In genomic region chr12:45075631-45076030, GRCm38 (mm10) we compare ENCODE assay signal across 9 mouse cellular contexts. TPM values are rescaled to one million over a fixed set of nuclear protein-coding genes. Genes with fewer than 3 reads are reported as not detected.
DNase-seq lines count a peak whose midpoint lies in the region; ATAC-seq and TF ChIP-seq lines count a peak whose summit lies in the region.
"Had no signal": no experiment of that assay in that cellular context is flagged by ENCODE, and none has a peak within 500 bp of the region (broad histone marks: within the 10 kb centered on the region; RNA-seq: fewer than 3 reads in every experiment).

No protein-coding gene starts in this region.

- peaks cover 28% of the 10 kb centered on the region for H3K4me1 ChIP-seq in lung, embryonic 15.5 days
- peaks cover 9% of the 10 kb centered on the region for H3K4me1 ChIP-seq in limb, embryonic 14.5 days (ENCODE audit: control insufficient read depth, insufficient read depth, low read length)
- peaks cover 27% of the 10 kb centered on the region for H3K4me1 ChIP-seq in neural tube, embryonic 15.5 days

- H3K4me3 ChIP-seq in gastrocnemius, adult 2 months, result peak overlapping the region; percentile 94
- no peak overlapping the region; the same call in 1 of the 2 replicates for H3K4me3 ChIP-seq in lung, embryonic 15.5 days
- H3K4me3 ChIP-seq in limb, embryonic 14.5 days (replicated peaks; ENCODE audit: low read length), result peak overlapping the region; percentile 76; the same call in 1 of the 2 replicates
- H3K4me3 ChIP-seq in neural tube, embryonic 15.5 days (replicated peaks), result no peak overlapping the region

- no peak overlapping the region for H3K9ac ChIP-seq in lung, embryonic 15.5 days
- H3K9ac ChIP-seq in limb, embryonic 14.5 days (ENCODE audit: low read depth, low read length, severe bottlenecking), result no peak overlapping the region
- H3K9ac ChIP-seq in neural tube, embryonic 15.5 days (replicated peaks), result no peak overlapping the region

- no peaks in the 10 kb centered on the region for H3K9me3 ChIP-seq in lung, embryonic 15.5 days
- no peaks in the 10 kb centered on the region for H3K9me3 ChIP-seq in limb, embryonic 14.5 days (ENCODE audit: control insufficient read depth, low read length)
- no peaks in the 10 kb centered on the region for H3K9me3 ChIP-seq in neural tube, embryonic 15.5 days (replicated peaks)

- ATAC-seq in lung, embryonic 15.5 days (ENCODE audit: borderline replicate concordance, extremely low read depth, low FRiP score, low TSS enrichment), result no peak
- ATAC-seq in limb, embryonic 14.5 days (ENCODE audit: low FRiP score, low read depth), result no peak
- ATAC-seq in neural tube, embryonic 15.5 days (ENCODE audit: low FRiP score), result no peak

- peak overlapping the region; percentile 96 for H3K4me2 ChIP-seq in lung, embryonic 15.5 days
- peak overlapping the region; percentile 93 for H3K4me2 ChIP-seq in limb, embryonic 14.5 days (replicated peaks; ENCODE audit: low read depth, low read length, severe bottlenecking)
- peak overlapping the region; percentile 99 for H3K4me2 ChIP-seq in neural tube, embryonic 15.5 days

- WGBS in lung, embryonic 15.5 days, result 36% methylated on average over 11 of the region's 11 CpGs
- 77% methylated on average over 11 of the region's 11 CpGs for WGBS in limb, embryonic 14.5 days
- 81% methylated on average over 11 of the region's 11 CpGs for WGBS in neural tube, embryonic 15.5 days

- H3K27ac ChIP-seq in gastrocnemius, adult 2 months, result peak overlapping the region; percentile 88
- no peak overlapping the region for H3K27ac ChIP-seq in lung, embryonic 15.5 days
- no peak overlapping the region for H3K27ac ChIP-seq in limb, embryonic 14.5 days (replicated peaks; ENCODE audit: low read depth, low read length)
- no peak overlapping the region for H3K27ac ChIP-seq in neural tube, embryonic 15.5 days (replicated peaks)

- no peak for TF ChIP-seq CTCF in gastrocnemius, adult 2 months (IDR thresholded peaks at IDR 0.05)

- intact Hi-C loops in gastrocnemius, adult 2 months (cut with DNase I), result loop anchor here (5.0 kb wide), 1 partner anchor 82 kb away; no protein-coding TSS in a partner anchor

- H3K36me3 ChIP-seq in lung, embryonic 15.5 days, result no peaks in the 10 kb centered on the region
- H3K36me3 ChIP-seq in limb, embryonic 14.5 days (ENCODE audit: control insufficient read depth, insufficient read depth, low read length), result no peaks in the 10 kb centered on the region
- no peaks in the 10 kb centered on the region for H3K36me3 ChIP-seq in neural tube, embryonic 15.5 days

- DNase-seq in gastrocnemius, adult 2 months, result no peak
- no peak for DNase-seq in gastrocnemius, postnatal 25 days
- DNase-seq in lung, adult 18-20 months, result no peak
- no peak for DNase-seq in limb, embryonic 14.5 days (ENCODE audit: low spot score)
- no peak for DNase-seq in urinary bladder, adult 18-20 months (ENCODE audit: low spot score in 2 of 2)
- DNase-seq in cerebellum, adult 9-10 months, result no peak
- DNase-seq: B cell, adult 2 months had no signal

- no peaks in the 10 kb centered on the region; the same call in 1 of the 2 replicates for H3K27me3 ChIP-seq in lung, embryonic 15.5 days
- H3K27me3 ChIP-seq in limb, embryonic 14.5 days (ENCODE audit: control insufficient read depth, insufficient read depth, low read length), result no peaks in the 10 kb centered on the region
- peaks cover 12% of the 10 kb centered on the region; the same call in 1 of the 2 replicates for H3K27me3 ChIP-seq in neural tube, embryonic 15.5 days (replicated peaks)

- TF ChIP-seq POLR2A in limb, embryonic 14.5 days (IDR thresholded peaks at IDR 0.05; ENCODE audit: borderline replicate concordance, extremely low read depth, insufficient read depth, insufficient read length), result no peak

RNA-seq across cellular contexts. Expression of gene Stxbp6, which starts 1.1 kb away (rescaled TPM):
- 1 to 10 TPM; 3.3 to 5.7 TPM for total RNA-seq in gastrocnemius, adult 2 months (2021)
- 1 to 10 TPM; 4.2 to 9.0 TPM for total RNA-seq in gastrocnemius, postnatal 25 days (2021)
- 13.2 and 15.6 TPM in 2 replicates for polyA plus RNA-seq in lung, embryonic 15.5 days (2015; fragmentation: Nextera tagmentation; extraction: Ambion mirVana)
- 10.7 and 14.9 TPM in 2 replicates for polyA plus RNA-seq in limb, embryonic 14.5 days (2012; rRNA removed)
- 10.2 and 14.5 TPM in 2 replicates for polyA plus RNA-seq in limb, embryonic 14.5 days (2014; fragmentation: Nextera tagmentation; extraction: Ambion mirVana)
- 19.1 and 20.3 TPM in 2 replicates for polyA plus RNA-seq in neural tube, embryonic 15.5 days (2015; fragmentation: Nextera tagmentation; extraction: Ambion mirVana)

Comparison
In these comparisons a context has a peak if more than half of its experiments do, and no peak if none do; other contexts are left out.
1. H3K4me3 ChIP-seq: peak in gastrocnemius, adult 2 months (single experiment) and limb, embryonic 14.5 days (single experiment); none in lung, embryonic 15.5 days (single experiment) and neural tube, embryonic 15.5 days (single experiment).
2. Peak in every context shown above with its lines, with median percentiles within 50 percentile points of each other: H3K4me2 ChIP-seq.